Mouse (Mus musculus): Measurements from ENCODE around the gene Sh3tc1.

Gene Sh3tc1
- long read RNA-seq, experiment 1, full-length matches to known transcripts = 5 of 12 reads
- long read RNA-seq, experiment 1, partial matches to known transcripts = 3 of 12 reads
- long read RNA-seq, experiment 1, other reads (novel, unspliced or antisense) = 4 of 12 reads
- long read RNA-seq, experiment 2, full-length matches to known transcripts = 2 of 8 reads
- long read RNA-seq, experiment 2, partial matches to known transcripts = 4 of 8 reads
- long read RNA-seq, experiment 2, other reads (novel, unspliced or antisense) = 2 of 8 reads

DNA sequence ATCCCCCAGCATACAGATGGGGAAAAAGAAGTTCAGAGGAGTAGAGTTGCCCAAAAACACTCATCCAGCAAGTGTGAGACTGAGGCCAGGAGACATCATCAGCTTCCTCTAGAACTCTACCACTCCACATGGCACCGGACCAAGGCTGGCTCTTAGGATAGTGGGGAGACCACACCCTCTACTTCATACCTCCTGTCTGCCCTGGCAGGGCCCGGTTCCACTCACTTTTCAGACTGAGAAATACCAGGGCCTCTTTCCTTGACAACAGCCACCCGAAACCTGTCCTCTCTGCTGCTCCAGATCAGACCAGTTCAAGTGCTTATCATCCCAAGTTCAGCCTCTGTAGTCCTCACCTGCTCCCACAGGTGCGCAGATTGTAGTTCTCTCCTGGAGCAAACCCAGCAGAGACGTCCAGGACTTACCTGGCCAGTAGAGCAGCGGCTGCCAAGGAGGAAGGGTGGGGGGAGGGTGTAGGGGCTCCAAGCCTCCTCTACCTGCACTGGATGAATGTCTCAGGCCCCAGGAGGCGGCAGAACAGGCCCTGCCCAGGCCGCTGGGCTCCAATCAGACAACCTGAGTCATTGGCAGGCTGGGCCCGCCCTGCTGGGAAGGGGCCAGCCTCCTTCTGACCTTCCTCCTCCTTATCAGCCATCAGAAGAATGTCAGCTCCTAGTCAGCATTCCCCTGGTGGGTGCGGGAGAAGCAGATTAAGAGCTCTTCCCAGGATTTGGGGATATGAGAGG, at the start of gene Sh3tc1:
Gene Sh3tc1 (minus strand): TSS at position 452 of the 743 bp plus-strand sequence.
- intact Hi-C loops (cut with DNase I) = no loop called here

DNA sequence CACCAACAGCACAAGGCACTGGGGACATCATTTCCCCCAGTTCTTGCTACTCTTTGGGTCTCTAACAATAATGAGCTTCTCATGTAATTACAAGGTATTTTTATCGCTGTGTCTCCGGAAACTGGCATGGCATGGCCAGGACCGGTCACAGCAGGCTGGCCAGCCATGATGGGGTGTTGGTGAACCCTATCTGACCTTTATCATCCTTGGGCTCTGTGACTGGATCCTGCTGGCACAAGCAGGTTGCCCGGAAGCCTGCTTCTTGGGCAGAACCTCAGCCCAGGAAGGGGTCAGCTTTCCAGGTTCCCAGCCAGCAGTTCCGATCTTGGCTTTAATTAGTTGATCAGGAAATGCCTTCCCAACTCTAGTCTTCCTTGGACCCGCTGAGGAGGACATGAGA, 48.9 kb upstream of the Sh3tc1 start:
- intact Hi-C loops (cut with DNase I) = no loop called here

DNA sequence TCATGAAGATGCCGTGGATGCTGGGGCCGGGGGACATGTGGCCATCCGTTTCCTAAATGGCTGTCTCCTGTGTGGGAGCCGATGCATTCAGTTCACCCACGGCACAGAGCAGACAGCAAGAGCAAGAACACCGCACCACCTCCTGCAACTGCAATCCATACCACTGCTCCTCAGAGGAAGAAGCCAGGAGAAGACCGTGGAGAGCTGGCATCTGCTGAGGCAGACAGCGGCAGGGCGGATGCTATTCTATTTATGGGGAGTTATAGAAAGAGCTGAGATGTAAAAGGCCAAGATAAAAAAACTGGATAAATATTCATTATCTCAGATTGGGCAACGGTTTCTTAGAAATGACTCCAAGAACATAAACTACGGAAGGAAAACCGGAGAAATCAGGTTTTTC, 48.1 kb upstream of the Sh3tc1 start:
- intact Hi-C loops (cut with DNase I) = no loop called here

GRCm38 (mm10) chr5:35785853-35786252, 46.1 kb upstream of the Sh3tc1 start:
- intact Hi-C loops (cut with DNase I) = no loop called here

GRCm38 (mm10) chr5:35782648-35783180, 42.9 kb upstream of the Sh3tc1 start:
- intact Hi-C loops (cut with DNase I) = no loop called here

DNA sequence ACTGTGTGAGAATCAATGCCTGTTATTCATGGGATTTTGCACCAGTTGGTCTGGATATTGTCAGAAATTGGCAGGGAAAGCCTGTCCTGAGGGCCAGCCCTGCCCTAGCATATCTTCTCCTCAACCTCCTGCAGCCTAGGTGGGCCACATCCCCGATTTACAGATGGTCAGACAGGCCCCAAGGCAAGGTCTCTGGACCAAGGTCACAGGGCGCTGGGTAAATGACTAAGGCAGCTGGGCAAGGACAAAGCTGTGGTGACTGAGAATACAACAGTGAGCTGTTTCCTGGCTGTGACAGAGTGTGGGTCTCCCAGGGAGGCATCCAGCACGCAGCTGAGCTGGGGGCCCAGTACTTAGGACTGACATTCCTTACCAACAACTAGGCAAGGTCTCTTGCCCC, 41.3 kb upstream of the Sh3tc1 start:
- intact Hi-C loops (cut with DNase I) = no loop called here

- intact Hi-C loops (cut with DNase I) = no loop called here
Observed at GRCm38 (mm10) chr5:35774137-35774424, 34.3 kb upstream of the Sh3tc1 start.

DNA sequence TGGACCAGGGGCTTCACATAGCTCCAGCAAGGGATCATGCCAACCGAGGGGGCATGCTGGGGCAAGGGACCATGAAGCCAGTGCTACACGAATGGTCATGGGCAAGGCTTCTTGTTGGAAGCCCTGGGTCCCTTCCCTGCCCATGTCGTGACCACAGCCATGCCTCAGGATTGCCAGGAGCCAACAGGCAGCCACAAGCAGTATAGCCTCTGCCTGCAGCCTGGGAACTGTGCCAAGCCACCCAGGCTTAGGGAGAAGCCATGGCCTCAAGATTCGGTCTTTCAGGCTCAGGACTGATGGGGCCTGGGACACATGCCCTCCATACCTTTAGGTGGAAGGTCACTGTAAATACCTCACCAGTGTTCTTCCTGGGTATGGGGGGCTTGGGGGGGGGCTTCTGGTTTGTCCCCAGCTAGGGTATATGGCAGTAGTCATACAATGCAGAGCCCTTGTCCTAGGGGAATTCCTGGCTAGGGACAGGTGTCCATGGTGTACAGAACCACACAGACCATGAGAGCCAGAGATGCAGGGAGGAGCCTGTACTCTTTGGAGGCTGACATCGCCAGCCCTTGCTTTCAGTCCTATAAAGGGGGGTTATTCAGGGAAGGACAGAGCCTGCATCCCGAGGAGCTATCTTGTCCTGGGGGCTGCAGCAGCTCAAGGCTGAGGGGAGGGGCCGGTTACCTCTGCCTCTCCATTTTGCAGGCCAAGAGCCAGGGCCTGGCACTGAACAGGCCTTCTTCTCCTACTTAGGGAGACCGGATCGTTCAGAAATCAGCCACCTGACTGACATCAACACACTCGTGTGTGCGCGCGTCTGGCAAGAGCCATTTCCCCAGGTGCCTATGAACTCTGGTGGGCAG, 33.7 kb upstream of the Sh3tc1 start:
- intact Hi-C loops (cut with DNase I) = no loop called here

GRCm38 (mm10) chr5:35770891-35771663, 31.3 kb upstream of the Sh3tc1 start:
- intact Hi-C loops (cut with DNase I) = no loop called here

DNA sequence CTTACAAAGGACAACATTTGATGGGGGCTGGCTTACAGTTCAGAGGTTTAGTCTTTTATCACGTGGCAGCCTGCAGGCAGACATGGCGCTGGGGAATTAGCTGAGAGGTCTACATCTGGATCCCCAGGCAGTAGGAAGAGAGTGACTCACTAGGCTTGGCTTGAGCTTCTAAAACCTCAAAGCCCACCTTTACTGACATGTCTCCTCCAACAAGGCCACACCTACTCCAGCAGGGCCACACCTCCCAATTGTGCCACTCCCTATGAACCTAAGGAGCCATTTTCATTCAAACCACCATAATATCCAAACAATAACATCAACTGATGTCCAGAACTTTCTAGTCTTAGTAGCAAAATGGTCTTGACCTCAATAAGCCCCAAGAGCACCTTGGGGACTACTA, 30.5 kb upstream of the Sh3tc1 start:
- intact Hi-C loops (cut with DNase I) = no loop called here

DNA sequence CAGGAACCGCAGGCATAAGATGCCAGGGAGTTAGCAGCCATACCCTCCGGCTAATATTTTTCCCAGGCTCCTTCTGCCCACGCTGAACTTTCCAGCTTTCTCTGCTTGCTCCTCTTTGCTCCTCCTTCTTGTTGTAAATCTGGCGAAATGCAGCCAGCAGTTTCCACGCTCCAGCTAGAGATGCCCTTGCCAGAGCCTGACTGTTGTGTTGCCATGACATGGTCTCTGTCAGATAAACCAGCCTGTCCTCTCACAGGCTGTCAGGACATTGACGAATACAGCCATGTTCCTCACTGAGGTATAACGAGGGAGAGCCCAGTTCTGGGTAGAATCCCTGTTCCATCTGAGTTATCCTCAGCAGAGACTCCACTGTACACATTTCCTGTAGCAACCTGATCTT, 29.2 kb upstream of the Sh3tc1 start:
- intact Hi-C loops (cut with DNase I) = no loop called here

- intact Hi-C loops (cut with DNase I) = no loop called here
Observed at GRCm38 (mm10) chr5:35768525-35768924, 28.7 kb upstream of the Sh3tc1 start.

- intact Hi-C loops (cut with DNase I) = no loop called here
Observed at GRCm38 (mm10) chr5:35765909-35766308, 26.1 kb upstream of the Sh3tc1 start.

DNA sequence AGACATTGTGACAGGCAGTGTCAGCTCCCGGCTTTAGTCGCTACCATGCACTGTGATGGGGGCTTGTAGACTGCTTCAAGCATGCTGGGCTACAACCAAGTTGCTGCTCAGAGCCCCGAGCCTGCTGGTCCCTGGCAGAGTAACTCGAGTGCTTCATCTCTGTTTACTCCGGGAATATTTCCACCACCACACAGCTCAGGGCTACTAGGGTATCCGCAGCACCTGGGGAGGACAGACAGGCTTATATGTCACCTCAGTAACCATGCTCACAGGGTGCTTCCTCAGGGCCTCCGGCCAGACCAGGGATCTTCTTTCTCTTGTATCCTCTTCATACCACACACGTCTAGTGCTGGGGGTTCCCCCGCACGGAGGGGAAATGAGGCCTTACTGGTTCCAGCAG, 23.1 kb upstream of the Sh3tc1 start:
- intact Hi-C loops (cut with DNase I) = no loop called here

- intact Hi-C loops (cut with DNase I) = no loop called here
Observed at GRCm38 (mm10) chr5:35762388-35762787, 22.6 kb upstream of the Sh3tc1 start.

- intact Hi-C loops (cut with DNase I) = no loop called here
Observed at GRCm38 (mm10) chr5:35761323-35761722, 21.5 kb upstream of the Sh3tc1 start.

- intact Hi-C loops (cut with DNase I) = loop anchor here (5.0 kb wide), 3 partner anchors 41 to 166 kb away; no protein-coding TSS in a partner anchor
Observed at GRCm38 (mm10) chr5:35758081-35759053, 18.6 kb upstream of the Sh3tc1 start.

- intact Hi-C loops (cut with DNase I) = loop anchor here (5.0 kb wide), 3 partner anchors 40 to 165 kb away; no protein-coding TSS in a partner anchor
Observed at GRCm38 (mm10) chr5:35757639-35758001, 17.8 kb upstream of the Sh3tc1 start, which contains the start of gene Ablim2. TSS of gene Ablim2 (plus strand) at chr5:35757880.

GRCm38 (mm10) chr5:35756997-35757638, 17.3 kb upstream of the Sh3tc1 start:
- intact Hi-C loops (cut with DNase I) = loop anchor here (5.0 kb wide), 3 partner anchors 40 to 165 kb away; no protein-coding TSS in a partner anchor

Data from adrenal gland (tissue).